Mouse (Mus musculus): Measurements from ENCODE around the gene Csf3r. TPM values are rescaled to one million over a fixed set of nuclear protein-coding genes. Genes with fewer than 3 reads are reported as not detected.

Gene Csf3r
- polyA plus RNA-seq, 1 experiment from 2014 or later, result 0.39 TPM

DNA sequence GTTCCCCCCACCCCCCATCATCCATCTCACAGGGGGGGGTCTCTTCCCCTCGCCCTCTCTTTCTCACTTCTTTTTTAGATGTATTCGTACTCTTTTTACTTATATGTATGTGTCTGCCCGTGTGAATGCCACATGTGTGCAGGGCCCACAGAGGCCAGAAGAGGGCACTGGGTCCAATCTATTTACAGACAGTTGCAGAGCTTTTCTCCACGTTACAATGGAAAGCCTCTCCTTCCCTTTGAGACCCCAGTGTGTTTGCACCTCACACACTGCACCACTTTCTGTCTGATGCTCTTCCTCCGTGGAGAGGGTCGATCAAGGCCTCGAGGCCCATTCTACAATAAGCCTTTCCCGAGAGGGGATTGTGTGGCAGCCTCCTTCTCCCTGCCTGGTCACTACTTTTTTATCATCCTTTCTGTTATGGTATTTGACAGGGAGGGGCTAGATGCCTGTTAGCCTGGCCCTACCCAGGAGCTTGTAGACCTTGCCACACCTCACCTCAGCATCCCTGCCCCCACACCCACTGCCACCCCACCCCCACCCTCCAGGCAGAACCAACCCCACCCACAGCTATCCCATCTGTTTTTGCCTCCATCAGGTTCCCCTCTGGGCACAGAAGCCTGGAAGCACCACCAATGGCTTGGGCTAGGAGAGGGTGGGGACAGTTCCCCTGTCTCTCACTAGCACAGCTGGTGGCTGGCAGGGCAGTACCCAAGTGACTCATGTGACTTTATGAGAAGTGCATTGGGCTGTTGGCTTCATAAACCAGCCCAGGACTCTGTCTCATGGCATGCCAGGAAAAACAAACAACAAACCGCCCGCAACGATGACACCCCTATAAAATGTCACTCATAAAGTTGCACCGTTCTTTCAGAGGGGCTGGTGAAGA lies 22.8 kb upstream of the Csf3r start:
- peaks cover 19% of the 10 kb centered on the region; the same call in 1 of the 2 replicates for H3K9me3 ChIP-seq
- no peaks in the 10 kb centered on the region for H3K36me3 ChIP-seq
- H3K27me3 ChIP-seq, result no peaks in the 10 kb centered on the region
- H3K9ac ChIP-seq (replicated peaks), result no peak overlapping the region
- no peak for ATAC-seq (ENCODE audit: insufficient number of reproducible peaks, insufficient read depth, low FRiP score, low TSS enrichment, low read depth)
- no peak overlapping the region for H3K4me3 ChIP-seq (replicated peaks)
- H3K4me1 ChIP-seq (replicated peaks), result no peaks in the 10 kb centered on the region
- no peak overlapping the region for H3K27ac ChIP-seq
- 80% methylated on average over 12 of the region's 12 CpGs for WGBS
- no peak overlapping the region for H3K4me2 ChIP-seq

- Histone ChIP-seq H3K4me1 (replicated peaks) (no peaks in the 10 kb centered on the region), H3K27me3 (peaks cover 6% of the 10 kb centered on the region; the same call in 1 of the 2 replicates), H3K36me3 (no peaks in the 10 kb centered on the region), H3K4me2 (no peak overlapping the region), H3K27ac (no peak overlapping the region), H3K4me3 (replicated peaks) (no peak overlapping the region), H3K9ac (replicated peaks) (no peak overlapping the region), H3K9me3 (no peaks in the 10 kb centered on the region)
- WGBS, result 82% methylated on average over 7 of the region's 7 CpGs
- no peak for ATAC-seq (ENCODE audit: insufficient number of reproducible peaks, insufficient read depth, low FRiP score, low TSS enrichment, low read depth)
Measured at GRCm38 (mm10) chr4:126017676-126018332, 6.5 kb upstream of the Csf3r start.

DNA sequence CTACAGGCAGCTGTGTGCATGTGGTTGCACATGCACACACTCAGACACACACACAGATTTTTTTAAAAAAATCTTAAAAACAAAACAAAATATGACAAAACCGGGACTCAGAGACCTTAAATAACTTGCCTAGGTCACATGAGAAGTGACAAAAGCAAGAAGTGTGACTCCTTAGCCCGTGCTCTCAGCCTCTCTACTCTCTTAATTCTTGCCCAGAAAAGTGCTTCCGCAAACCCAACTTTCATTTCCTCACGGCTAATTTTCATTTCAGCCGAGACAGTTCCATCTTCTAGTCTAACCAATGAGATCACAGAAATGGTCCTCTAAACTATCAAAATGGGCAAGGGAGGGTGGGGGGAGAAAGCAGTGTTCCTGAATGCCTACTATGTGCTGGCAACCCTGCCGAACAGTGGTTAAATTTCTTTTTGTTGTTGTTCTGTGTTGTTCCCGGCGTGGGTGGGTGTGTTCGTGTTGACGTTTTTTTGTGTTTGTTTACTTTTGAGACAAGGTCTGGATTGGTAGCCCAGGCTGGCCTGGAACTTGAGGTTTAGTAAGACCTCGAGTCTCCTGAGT lies 5.3 kb upstream of the Csf3r start:
- Histone ChIP-seq H3K27me3 (peaks cover 6% of the 10 kb centered on the region; the same call in 1 of the 2 replicates), H3K36me3 (no peaks in the 10 kb centered on the region), H3K27ac (no peak overlapping the region), H3K9ac (replicated peaks) (no peak overlapping the region), H3K9me3 (no peaks in the 10 kb centered on the region), H3K4me2 (no peak overlapping the region), H3K4me3 (replicated peaks) (no peak overlapping the region), H3K4me1 (replicated peaks) (no peaks in the 10 kb centered on the region)
- ATAC-seq (ENCODE audit: insufficient number of reproducible peaks, insufficient read depth, low FRiP score, low TSS enrichment, low read depth), result no peak
- WGBS, result 80% methylated on average over 11 of the region's 11 CpGs

GRCm38 (mm10) chr4:126025801-126026200 lies 1.5 kb downstream of the Csf3r start:
- ATAC-seq (ENCODE audit: insufficient number of reproducible peaks, insufficient read depth, low FRiP score, low TSS enrichment, low read depth), result no peak
- H3K4me2 ChIP-seq, result no peak overlapping the region

GRCm38 (mm10) chr4:126027980-126028379 lies 3.6 kb downstream of the Csf3r start:
- H3K36me3 ChIP-seq, result no peaks in the 10 kb centered on the region
- WGBS, result 94% methylated on average over 3 of the region's 3 CpGs
- H3K4me2 ChIP-seq, result no peak overlapping the region
- no peak overlapping the region for H3K4me3 ChIP-seq (replicated peaks)
- H3K4me1 ChIP-seq (replicated peaks), result no peaks in the 10 kb centered on the region
- peaks cover 13% of the 10 kb centered on the region; the same call in 1 of the 2 replicates for H3K27me3 ChIP-seq
- no peak overlapping the region for H3K27ac ChIP-seq
- no peak overlapping the region for H3K9ac ChIP-seq (replicated peaks)
- no peak for ATAC-seq (ENCODE audit: insufficient number of reproducible peaks, insufficient read depth, low FRiP score, low TSS enrichment, low read depth)
- no peaks in the 10 kb centered on the region for H3K9me3 ChIP-seq

More at GRCm38 (mm10) chr4:126025801-126026200, 1.5 kb downstream of the Csf3r start:
- Histone ChIP-seq H3K9ac (replicated peaks) (no peak overlapping the region), H3K4me1 (replicated peaks) (no peaks in the 10 kb centered on the region), H3K27me3 (peaks cover 7% of the 10 kb centered on the region; the same call in 1 of the 2 replicates), H3K27ac (no peak overlapping the region), H3K36me3 (no peaks in the 10 kb centered on the region), H3K9me3 (no peaks in the 10 kb centered on the region), H3K4me3 (replicated peaks) (no peak overlapping the region)
- WGBS, result 91% methylated on average over 5 of the region's 5 CpGs

- Histone ChIP-seq H3K27ac (no peak overlapping the region), H3K4me3 (replicated peaks) (no peak overlapping the region), H3K4me2 (no peak overlapping the region), H3K36me3 (no peaks in the 10 kb centered on the region), H3K9ac (replicated peaks) (no peak overlapping the region), H3K9me3 (no peaks in the 10 kb centered on the region), H3K4me1 (replicated peaks) (no peaks in the 10 kb centered on the region), H3K27me3 (peaks cover 13% of the 10 kb centered on the region; the same call in 1 of the 2 replicates)
- WGBS, result 64% methylated on average over 3 of the region's 3 CpGs
- ATAC-seq (ENCODE audit: insufficient number of reproducible peaks, insufficient read depth, low FRiP score, low TSS enrichment, low read depth), result no peak
Measured at GRCm38 (mm10) chr4:126029042-126029441, 4.7 kb downstream of the Csf3r start.

DNA sequence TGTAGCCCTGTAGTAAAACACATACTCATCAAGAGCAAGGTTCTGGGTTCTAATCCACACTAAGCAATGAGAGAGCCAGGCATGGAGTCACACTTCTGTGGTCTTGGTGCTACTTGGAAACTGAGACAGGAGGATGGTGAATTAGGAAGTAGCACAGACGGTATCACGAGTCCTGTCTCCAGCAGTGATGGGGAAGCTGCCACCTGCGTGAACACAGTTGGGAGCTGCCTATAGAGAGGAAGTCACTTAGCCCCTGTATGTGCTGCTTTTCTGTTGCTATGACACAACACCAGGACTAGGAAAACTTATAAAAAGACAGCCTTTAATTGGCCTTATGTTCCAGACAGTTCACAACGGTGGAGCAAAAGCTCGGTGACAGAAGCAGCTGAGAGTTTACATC lies 6.4 kb downstream of the Csf3r start:
- no peaks in the 10 kb centered on the region for H3K36me3 ChIP-seq
- no peak overlapping the region for H3K27ac ChIP-seq
- 77% methylated on average over 5 of the region's 5 CpGs for WGBS
- H3K9ac ChIP-seq (replicated peaks), result no peak overlapping the region
- no peak for ATAC-seq (ENCODE audit: insufficient number of reproducible peaks, insufficient read depth, low FRiP score, low TSS enrichment, low read depth)
- H3K4me2 ChIP-seq, result no peak overlapping the region
- no peak overlapping the region for H3K4me3 ChIP-seq (replicated peaks)
- no peaks in the 10 kb centered on the region for H3K4me1 ChIP-seq (replicated peaks)
- H3K9me3 ChIP-seq, result no peaks in the 10 kb centered on the region
- H3K27me3 ChIP-seq, result peaks cover 5% of the 10 kb centered on the region; the same call in 1 of the 2 replicates

GRCm38 (mm10) chr4:126035413-126035812 lies 11.1 kb downstream of the Csf3r start:
- ATAC-seq (ENCODE audit: insufficient number of reproducible peaks, insufficient read depth, low FRiP score, low TSS enrichment, low read depth), result no peak
- Histone ChIP-seq H3K4me2 (no peak overlapping the region), H3K36me3 (no peaks in the 10 kb centered on the region), H3K4me3 (replicated peaks) (no peak overlapping the region), H3K27ac (no peak overlapping the region), H3K9ac (replicated peaks) (no peak overlapping the region), H3K27me3 (peaks cover 5% of the 10 kb centered on the region; the same call in 1 of the 2 replicates), H3K9me3 (no peaks in the 10 kb centered on the region), H3K4me1 (replicated peaks) (no peaks in the 10 kb centered on the region)
- 92% methylated on average over 5 of the region's 5 CpGs for WGBS

DNA sequence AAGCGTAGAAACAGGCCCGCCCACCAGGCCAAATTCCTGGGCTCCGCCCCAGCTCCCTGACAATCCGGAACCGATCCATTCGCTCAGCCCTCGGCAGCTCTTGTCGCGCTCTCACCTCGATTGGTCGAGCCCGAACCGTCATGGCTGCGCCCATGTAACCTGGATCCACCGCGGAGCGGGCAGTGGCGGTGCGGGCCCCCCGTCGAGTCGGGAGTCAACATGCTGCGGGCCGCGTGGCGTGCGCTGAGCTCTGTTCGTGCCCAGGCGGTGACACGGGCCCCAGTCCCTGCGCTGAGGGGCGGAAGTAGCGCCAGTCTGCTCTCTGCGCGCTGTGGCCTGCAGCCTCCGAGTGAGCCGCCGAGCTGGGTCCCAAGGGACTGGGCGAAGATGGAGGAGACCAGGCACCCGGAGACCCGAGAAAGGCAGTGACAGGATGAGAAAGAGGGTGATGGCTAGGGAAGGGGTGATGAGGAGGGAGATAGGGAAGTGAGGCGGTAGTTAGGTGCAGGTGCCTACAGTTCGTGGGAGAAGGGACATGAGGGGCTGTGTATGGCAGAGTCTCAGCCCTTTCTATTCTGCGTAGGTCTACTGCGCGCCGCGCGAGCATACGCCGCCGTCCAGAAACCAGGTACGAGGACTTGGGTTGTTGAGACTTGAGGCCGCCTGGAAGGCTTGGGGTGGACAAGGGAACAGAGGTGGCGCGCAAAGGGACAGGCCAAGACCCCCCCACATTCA lies 22.7 kb downstream of the Csf3r start, which contains the start of gene Mrps15:
Mrps15 (plus strand) TSS at position 75 of the 735 bp plus-strand sequence.
- Histone ChIP-seq H3K9ac (replicated peaks) (peak within 1 kb of the TSS; percentile 87), H3K4me2 (peak within 1 kb of the TSS; percentile 84), H3K27ac (peak within 1 kb of the TSS; percentile 79), H3K27me3 (no peaks in the 10 kb centered on the region), H3K4me1 (replicated peaks) (peaks cover 9% of the 10 kb centered on the region), H3K36me3 (peaks cover 28% of the 10 kb centered on the region), H3K4me3 (replicated peaks) (peak within 1 kb of the TSS; percentile 93), H3K9me3 (no peaks in the 10 kb centered on the region)
- peak; percentile 91 for ATAC-seq (ENCODE audit: insufficient number of reproducible peaks, insufficient read depth, low FRiP score, low TSS enrichment, low read depth)
- WGBS, result under 1% methylated on average over 56 of the region's 56 CpGs

DNA sequence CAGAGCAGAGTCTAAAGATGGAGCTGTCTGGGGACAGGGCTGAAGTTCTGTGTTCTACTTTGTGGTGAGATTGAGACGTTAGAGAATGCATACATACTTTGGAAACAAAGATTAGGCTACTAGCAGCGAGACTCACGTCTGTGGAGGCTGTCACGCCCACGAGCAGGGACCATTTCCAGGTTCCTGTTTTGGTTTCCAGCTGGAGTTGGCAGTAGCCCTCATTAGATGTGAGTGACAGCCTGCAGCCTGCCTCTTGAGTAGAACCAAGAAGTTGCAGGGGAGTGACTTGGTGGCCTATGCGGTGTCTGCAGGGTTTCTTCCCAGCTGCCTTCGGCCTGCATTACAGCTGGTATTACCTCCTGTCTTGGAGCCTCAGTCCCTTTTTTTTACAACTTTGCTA lies 27.3 kb downstream of the Csf3r start:
- ATAC-seq (ENCODE audit: insufficient number of reproducible peaks, insufficient read depth, low FRiP score, low TSS enrichment, low read depth), result no peak
- no peaks in the 10 kb centered on the region for H3K27me3 ChIP-seq
- H3K9me3 ChIP-seq, result no peaks in the 10 kb centered on the region
- WGBS, result 92% methylated on average over 7 of the region's 7 CpGs
- H3K4me1 ChIP-seq (replicated peaks), result peaks cover 9% of the 10 kb centered on the region
- H3K36me3 ChIP-seq, result peaks cover 71% of the 10 kb centered on the region
- H3K4me2 ChIP-seq, result no peak overlapping the region
- H3K9ac ChIP-seq (replicated peaks), result no peak overlapping the region
- H3K4me3 ChIP-seq (replicated peaks), result no peak overlapping the region
- no peak overlapping the region for H3K27ac ChIP-seq

Data from limb, embryonic 12.5 days (tissue).